Mouse (Mus musculus): ENCODE measurements around the gene Prkcb. TPM values are rescaled to one million over a fixed set of nuclear protein-coding genes. Genes with fewer than 3 reads are reported as not detected.

Prkcb gene
- polyA plus RNA-seq, 1 experiment: 2.3 TPM

DNA sequence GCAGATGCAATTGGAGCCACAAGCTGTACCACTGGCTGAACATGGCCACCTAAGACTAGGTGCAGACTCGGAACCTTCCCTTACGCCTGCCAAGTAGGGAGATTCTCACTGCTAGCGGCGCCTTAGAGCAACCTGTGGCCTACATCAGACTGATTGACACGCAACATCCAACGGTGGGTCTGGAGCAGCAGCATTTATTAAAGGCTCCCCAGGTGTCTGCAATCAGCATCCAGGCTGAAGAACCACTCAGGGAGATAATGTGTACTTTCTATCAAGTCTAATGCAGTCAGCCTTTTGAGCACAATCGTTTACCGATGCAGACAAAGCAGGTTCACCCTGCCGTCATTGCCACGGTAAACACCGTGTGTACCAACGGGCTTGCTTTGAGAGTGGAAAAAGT lies 81.9 kb downstream of the Prkcb start:
- Histone ChIP-seq H3K4me3 (ENCODE audit: low read depth, low read length) (no peak overlapping the region), H3K9ac (ENCODE audit: low read depth, poor library complexity, severe bottlenecking) (no peak overlapping the region), H3K9me3 (replicated peaks; ENCODE audit: control insufficient read depth, insufficient read depth, low read length, poor library complexity, severe bottlenecking) (no peaks in the 10 kb centered on the region), H3K27me3 (ENCODE audit: control insufficient read depth, insufficient read depth, low read length, poor library complexity, severe bottlenecking) (no peaks in the 10 kb centered on the region), H3K4me1 (ENCODE audit: control insufficient read depth, insufficient read depth, low read length) (no peaks in the 10 kb centered on the region), H3K27ac (ENCODE audit: insufficient read depth, low read length) (no peak overlapping the region), H3K36me3 (ENCODE audit: control insufficient read depth, insufficient read depth, low read length, poor library complexity, severe bottlenecking) (no peaks in the 10 kb centered on the region)
- TF ChIP-seq CTCF (IDR thresholded peaks at IDR 0.05; ENCODE audit: low read depth, low read length) (no peak), EP300 (IDR thresholded peaks at IDR 0.05; ENCODE audit: insufficient read depth, low read depth, low read length) (no peak), POLR2A (IDR thresholded peaks at IDR 0.05; ENCODE audit: insufficient read depth, low read length) (no peak)

DNA sequence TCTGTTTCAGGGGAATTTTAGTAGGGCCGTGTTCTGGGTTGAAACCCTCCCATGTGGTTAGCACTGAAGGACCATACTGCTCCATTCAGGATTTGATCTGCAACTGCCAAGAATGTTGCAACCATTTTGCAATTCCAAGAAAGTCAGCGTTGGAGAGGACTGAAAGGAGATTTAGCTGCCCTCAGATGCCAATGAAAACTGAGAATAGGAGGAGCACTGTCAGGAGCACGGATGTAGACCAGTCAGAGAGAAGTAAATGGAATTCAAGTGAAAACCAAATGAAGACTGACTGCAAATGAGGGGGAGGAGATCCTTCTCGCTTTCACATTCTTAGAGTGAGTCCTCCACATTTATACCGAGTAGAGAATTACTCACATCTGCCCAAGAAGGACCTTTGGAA lies 83.4 kb downstream of the Prkcb start:
- Histone ChIP-seq H3K36me3 (ENCODE audit: control insufficient read depth, insufficient read depth, low read length, poor library complexity, severe bottlenecking) (no peaks in the 10 kb centered on the region), H3K4me1 (ENCODE audit: control insufficient read depth, insufficient read depth, low read length) (no peaks in the 10 kb centered on the region), H3K4me3 (ENCODE audit: low read depth, low read length) (no peak overlapping the region), H3K27ac (ENCODE audit: insufficient read depth, low read length) (no peak overlapping the region), H3K9ac (ENCODE audit: low read depth, poor library complexity, severe bottlenecking) (no peak overlapping the region), H3K27me3 (ENCODE audit: control insufficient read depth, insufficient read depth, low read length, poor library complexity, severe bottlenecking) (no peaks in the 10 kb centered on the region), H3K9me3 (replicated peaks; ENCODE audit: control insufficient read depth, insufficient read depth, low read length, poor library complexity, severe bottlenecking) (no peaks in the 10 kb centered on the region)
- no peak for TF ChIP-seq CTCF (IDR thresholded peaks at IDR 0.05; ENCODE audit: low read depth, low read length)
- no peak for TF ChIP-seq POLR2A (IDR thresholded peaks at IDR 0.05; ENCODE audit: insufficient read depth, low read length)
- TF ChIP-seq EP300 (IDR thresholded peaks at IDR 0.05; ENCODE audit: insufficient read depth, low read depth, low read length): no peak

DNA sequence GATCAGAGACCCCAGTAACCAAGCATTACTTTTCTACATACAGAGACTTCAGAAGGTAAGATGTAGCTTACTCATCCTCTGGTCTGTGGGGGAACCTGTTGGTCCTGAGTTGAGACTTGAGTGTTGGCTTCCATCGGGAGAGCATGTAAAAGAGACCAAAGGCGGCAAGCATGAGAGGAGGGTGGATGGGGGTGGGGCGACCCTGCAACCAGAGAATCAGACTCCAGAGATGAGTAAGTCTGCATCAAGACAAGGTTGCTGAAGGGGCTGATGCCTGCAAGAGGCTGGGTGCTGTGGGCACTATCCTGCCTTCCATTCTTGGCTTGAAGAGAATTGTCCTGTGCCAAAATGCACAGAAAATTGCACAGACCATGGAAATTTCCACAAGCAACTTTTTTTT lies 83.8 kb downstream of the Prkcb start:
- Histone ChIP-seq H3K36me3 (ENCODE audit: control insufficient read depth, insufficient read depth, low read length, poor library complexity, severe bottlenecking) (no peaks in the 10 kb centered on the region), H3K4me1 (ENCODE audit: control insufficient read depth, insufficient read depth, low read length) (no peaks in the 10 kb centered on the region), H3K27ac (ENCODE audit: insufficient read depth, low read length) (no peak overlapping the region), H3K9me3 (replicated peaks; ENCODE audit: control insufficient read depth, insufficient read depth, low read length, poor library complexity, severe bottlenecking) (no peaks in the 10 kb centered on the region), H3K4me3 (ENCODE audit: low read depth, low read length) (no peak overlapping the region), H3K27me3 (ENCODE audit: control insufficient read depth, insufficient read depth, low read length, poor library complexity, severe bottlenecking) (no peaks in the 10 kb centered on the region), H3K9ac (ENCODE audit: low read depth, poor library complexity, severe bottlenecking) (no peak overlapping the region)
- TF ChIP-seq POLR2A (IDR thresholded peaks at IDR 0.05; ENCODE audit: insufficient read depth, low read length) (no peak), CTCF (IDR thresholded peaks at IDR 0.05; ENCODE audit: low read depth, low read length) (no peak)

DNA sequence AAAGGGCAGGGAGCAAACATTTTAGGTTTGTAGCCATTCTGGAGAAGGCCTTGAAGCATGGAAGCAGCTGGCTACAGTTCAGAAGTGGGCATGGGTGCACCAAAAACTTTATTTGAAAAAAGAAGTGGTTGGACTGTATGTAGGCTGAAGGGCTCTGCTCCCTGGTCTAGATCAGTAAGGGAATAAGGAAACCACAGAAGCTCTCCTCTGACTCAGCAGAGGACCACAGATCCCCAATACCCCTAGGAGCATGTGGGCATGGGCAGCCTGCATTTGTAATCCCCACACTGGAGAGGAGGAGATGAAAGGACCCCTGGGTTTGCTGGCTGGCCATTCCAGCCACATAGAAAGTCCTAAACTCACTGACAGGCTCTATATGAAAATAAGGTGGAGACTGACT lies 88.3 kb downstream of the Prkcb start:
- no peak for TF ChIP-seq CTCF (IDR thresholded peaks at IDR 0.05; ENCODE audit: low read depth, low read length)
- TF ChIP-seq EP300 (IDR thresholded peaks at IDR 0.05; ENCODE audit: insufficient read depth, low read depth, low read length): no peak
- no peak for TF ChIP-seq POLR2A (IDR thresholded peaks at IDR 0.05; ENCODE audit: insufficient read depth, low read length)

DNA sequence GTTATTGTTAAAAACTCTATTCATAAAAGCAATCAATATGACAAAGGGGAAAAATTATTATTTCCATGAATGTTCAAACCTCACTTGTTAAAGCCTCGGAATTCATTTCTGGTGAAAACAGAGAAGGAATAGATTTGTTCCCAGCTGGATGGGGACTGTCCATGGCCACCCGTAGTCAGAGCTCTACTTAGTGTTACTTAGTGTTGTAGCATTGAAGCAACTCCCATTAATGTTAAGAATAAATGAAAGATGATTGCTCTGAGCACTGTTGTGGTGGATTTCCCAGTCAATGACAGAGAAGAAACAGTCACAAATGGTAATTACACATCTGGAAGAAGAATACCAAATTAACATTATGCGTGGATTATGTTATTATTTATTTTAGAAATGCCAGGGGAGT lies 89.4 kb downstream of the Prkcb start:
- no peaks in the 10 kb centered on the region for H3K4me1 ChIP-seq (ENCODE audit: control insufficient read depth, insufficient read depth, low read length)
- H3K36me3 ChIP-seq (ENCODE audit: control insufficient read depth, insufficient read depth, low read length, poor library complexity, severe bottlenecking): no peaks in the 10 kb centered on the region
- no peak for TF ChIP-seq EP300 (IDR thresholded peaks at IDR 0.05; ENCODE audit: insufficient read depth, low read depth, low read length)
- TF ChIP-seq CTCF (IDR thresholded peaks at IDR 0.05; ENCODE audit: low read depth, low read length): no peak
- TF ChIP-seq POLR2A (IDR thresholded peaks at IDR 0.05; ENCODE audit: insufficient read depth, low read length): no peak
- no peaks in the 10 kb centered on the region for H3K9me3 ChIP-seq (replicated peaks; ENCODE audit: control insufficient read depth, insufficient read depth, low read length, poor library complexity, severe bottlenecking)
- H3K9ac ChIP-seq (ENCODE audit: low read depth, poor library complexity, severe bottlenecking): no peak overlapping the region
- no peak overlapping the region for H3K27ac ChIP-seq (ENCODE audit: insufficient read depth, low read length)
- H3K27me3 ChIP-seq (ENCODE audit: control insufficient read depth, insufficient read depth, low read length, poor library complexity, severe bottlenecking): no peaks in the 10 kb centered on the region
- no peak overlapping the region for H3K4me3 ChIP-seq (ENCODE audit: low read depth, low read length)

More for the DNA sequence above, 88.3 kb downstream of the Prkcb start:
- H3K9me3 ChIP-seq (replicated peaks; ENCODE audit: control insufficient read depth, insufficient read depth, low read length, poor library complexity, severe bottlenecking): no peaks in the 10 kb centered on the region
- H3K36me3 ChIP-seq (ENCODE audit: control insufficient read depth, insufficient read depth, low read length, poor library complexity, severe bottlenecking): no peaks in the 10 kb centered on the region
- no peak overlapping the region for H3K27ac ChIP-seq (ENCODE audit: insufficient read depth, low read length)
- no peaks in the 10 kb centered on the region for H3K27me3 ChIP-seq (ENCODE audit: control insufficient read depth, insufficient read depth, low read length, poor library complexity, severe bottlenecking)
- no peak overlapping the region for H3K9ac ChIP-seq (ENCODE audit: low read depth, poor library complexity, severe bottlenecking)
- H3K4me1 ChIP-seq (ENCODE audit: control insufficient read depth, insufficient read depth, low read length): no peaks in the 10 kb centered on the region
- no peak overlapping the region for H3K4me3 ChIP-seq (ENCODE audit: low read depth, low read length)

DNA sequence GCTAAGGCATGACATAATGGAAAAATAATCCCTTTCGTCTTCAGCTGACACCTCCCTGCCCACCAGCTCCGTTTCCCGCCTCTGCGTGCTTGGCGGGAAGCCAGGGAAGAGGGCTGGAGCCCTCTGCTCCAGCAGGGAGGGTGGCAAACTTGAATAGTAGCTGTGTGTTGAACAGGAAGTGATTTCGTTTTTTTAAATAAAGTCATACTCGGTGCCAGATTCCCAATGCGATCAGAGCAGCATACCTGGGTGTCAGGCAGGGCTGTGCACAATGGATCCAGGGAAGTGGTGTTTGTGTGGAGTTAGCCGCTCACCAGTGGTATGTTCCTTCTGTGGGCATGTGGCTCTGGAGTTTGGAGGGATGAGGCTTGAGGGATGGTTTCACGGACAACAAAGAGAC lies 89.9 kb downstream of the Prkcb start:
- no peaks in the 10 kb centered on the region for H3K36me3 ChIP-seq (ENCODE audit: control insufficient read depth, insufficient read depth, low read length, poor library complexity, severe bottlenecking)
- TF ChIP-seq CTCF (IDR thresholded peaks at IDR 0.05; ENCODE audit: low read depth, low read length) (no peak), POLR2A (IDR thresholded peaks at IDR 0.05; ENCODE audit: insufficient read depth, low read length) (no peak), EP300 (IDR thresholded peaks at IDR 0.05; ENCODE audit: insufficient read depth, low read depth, low read length) (no peak)
- no peak overlapping the region for H3K4me3 ChIP-seq (ENCODE audit: low read depth, low read length)
- no peaks in the 10 kb centered on the region for H3K27me3 ChIP-seq (ENCODE audit: control insufficient read depth, insufficient read depth, low read length, poor library complexity, severe bottlenecking)
- no peak overlapping the region for H3K9ac ChIP-seq (ENCODE audit: low read depth, poor library complexity, severe bottlenecking)
- no peaks in the 10 kb centered on the region for H3K4me1 ChIP-seq (ENCODE audit: control insufficient read depth, insufficient read depth, low read length)
- no peaks in the 10 kb centered on the region for H3K9me3 ChIP-seq (replicated peaks; ENCODE audit: control insufficient read depth, insufficient read depth, low read length, poor library complexity, severe bottlenecking)
- H3K27ac ChIP-seq (ENCODE audit: insufficient read depth, low read length): no peak overlapping the region
